Mouse (Mus musculus) liver, adult 2 months (tissue): ENCODE results near the gene Srd5a2.

Experiments used
- CTCF ChIP-seq: fragments of 200-500 bp; IDR thresholded peaks from 2 replicates; pipeline ENCODE4 v1.5.1; 2011; ENCODE audit warnings: low read depth, low read length, control low read depth
- POLR2A ChIP-seq: fragments of 200-500 bp; IDR thresholded peaks from 2 replicates; pipeline ENCODE4 v1.6.1; 2011; ENCODE audit warnings: low read length, control low read depth; ENCODE audit not compliant: insufficient read depth; ENCODE audit errors: extremely low read depth

GRCm38 (mm10) chr17:74048229-74048816 lies 607 bp upstream of the Srd5a2 start:
- TF ChIP-seq POLR2A: no peak
- TF ChIP-seq CTCF: no peak
